Mouse (Mus musculus) hindbrain, embryonic 13.5 days (tissue): ENCODE measurements around the gene Tcf20. TPM values are rescaled to one million over a fixed set of nuclear protein-coding genes. Genes with fewer than 3 reads are reported as not detected.

Experiments used
- ATAC-seq: fragments of 200-750 bp; cut with Nextera tagmentation; 2 replicates; pipeline ENCODE4 v1.8.0; 2017; ENCODE audit warnings: moderate TSS enrichment; ENCODE audit not compliant: low FRiP score
- H3K27ac ChIP-seq: fragments of 300-500 bp; sonication (generic); 2 replicates; pipeline ENCODE4 v1.5.1; 2015; ENCODE audit warnings: inconsistent platforms, mild to moderate bottlenecking, moderate library complexity
- H3K27me3 ChIP-seq: fragments of 300-500 bp; sonication (generic); 2 replicates; pipeline ENCODE4 v1.6.1; 2015; ENCODE audit warnings: mild to moderate bottlenecking, inconsistent platforms
- H3K36me3 ChIP-seq: fragments of 300-500 bp; sonication (generic); 2 replicates; pipeline ENCODE4 v1.6.1; 2015; ENCODE audit warnings: mild to moderate bottlenecking, inconsistent platforms
- H3K4me1 ChIP-seq: fragments of 300-500 bp; sonication (generic); replicated peaks from 2 replicates; pipeline ENCODE4 v1.6.1; 2015; ENCODE audit warnings: inconsistent platforms
- H3K4me2 ChIP-seq: fragments of 300-500 bp; sonication (generic); 2 replicates; pipeline ENCODE4 v1.6.1; 2015; ENCODE audit warnings: inconsistent platforms, mild to moderate bottlenecking, moderate library complexity
- H3K4me3 ChIP-seq: fragments of 300-500 bp; sonication (generic); 2 replicates; pipeline ENCODE4 v1.5.1; 2015; ENCODE audit warnings: mild to moderate bottlenecking, inconsistent platforms
- H3K9ac ChIP-seq: fragments of 300-500 bp; sonication (generic); 2 replicates; pipeline ENCODE4 v1.6.1; 2015; ENCODE audit warnings: mild to moderate bottlenecking, inconsistent platforms
- H3K9me3 ChIP-seq: fragments of 300-500 bp; sonication (generic); 2 replicates; pipeline ENCODE4 v1.6.1; 2016; ENCODE audit warnings: inconsistent platforms
- WGBS: fragments of 180-500 bp; shearing (Covaris S2); methylation state at CpG from one replicate; pipeline ENCODE4 v1.1.7; 2015; 5-methylcytosine and 5-hydroxymethylcytosine counted together
- microRNA-seq: library from miRNA; unstranded; fragments of <30 nt; microRNA quantifications from one replicate; pipeline ENCODE4, GENCODE M21; 2016
- polyA plus RNA-seq: library from polyadenylated mRNA; unstranded; fragments of >200 nt; fragmentation: Nextera tagmentation; extraction: Ambion mirVana; gene quantifications from 2 replicates; pipeline ENCODE4 v1.2.1, GENCODE M21; 2015

The Tcf20 gene
- polyA plus RNA-seq, 1 experiment from 2014 or later = 11.8 TPM

DNA sequence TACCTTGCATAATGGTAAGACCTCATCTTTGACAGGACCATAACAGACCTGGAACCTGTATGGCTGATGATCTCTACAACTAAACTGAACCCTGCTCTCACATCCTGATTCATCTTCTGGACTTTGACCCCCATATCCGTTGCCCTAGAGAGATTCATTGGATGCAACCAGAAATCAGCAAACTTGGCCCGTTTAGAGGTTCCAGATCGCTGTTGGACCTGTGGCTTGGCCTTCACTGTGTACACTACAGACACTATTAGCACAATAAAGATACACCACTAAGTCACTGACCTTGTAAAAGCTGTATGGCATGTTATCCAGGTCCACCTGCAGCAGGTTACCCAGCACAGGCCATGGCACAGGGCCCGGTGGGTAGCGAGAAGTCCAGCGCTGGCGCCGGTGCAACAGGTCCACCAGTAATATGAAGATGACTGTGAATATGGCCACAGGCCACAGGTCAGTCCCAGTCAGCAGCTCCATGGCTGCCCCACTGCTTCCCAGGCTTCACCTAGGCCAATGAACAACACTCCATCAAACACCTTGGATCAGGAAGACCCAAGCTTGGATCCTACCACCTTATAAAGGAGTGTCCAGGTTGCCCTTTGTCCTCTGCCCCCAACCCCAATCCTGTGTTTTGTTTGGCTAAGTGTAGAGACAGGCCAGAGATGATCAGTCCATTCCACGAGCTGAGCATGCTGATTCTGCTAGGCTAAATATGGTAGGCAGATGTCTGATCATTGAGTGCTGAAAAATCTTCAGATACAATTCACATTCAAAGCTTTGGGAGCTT, 223.8 kb downstream of the Tcf20 start, which contains the start of gene Cyp2d40:
Gene Cyp2d40 (minus strand): TSS at position 553 of the 790 bp plus-strand sequence.
- Histone ChIP-seq H3K4me2 (no peak within 1 kb of the TSS), H3K4me1 (no peaks in the 10 kb centered on the region), H3K27me3 (no peaks in the 10 kb centered on the region), H3K9ac (no peak within 1 kb of the TSS), H3K36me3 (no peaks in the 10 kb centered on the region), H3K27ac (no peak within 1 kb of the TSS), H3K9me3 (no peaks in the 10 kb centered on the region), H3K4me3 (no peak within 1 kb of the TSS)
- ATAC-seq = no peak
- WGBS = 94% methylated on average over 9 of the region's 9 CpGs

Small RNAs within 50 kb of the gene (microRNA-seq; reads per million reads assigned to microRNA genes)
- gene Gm27618 (not detected), gene Mir3080 (14.7 reads per million, percentile 26 among the genes with 10 or more reads in this experiment)

Other genes with a start within 250 kb of the Tcf20 start
- gene Cyp2d40, start 223.7 kb downstream of the Tcf20 start, polyA plus RNA-seq = not detected in 2 replicates
- gene Cyp2d26, start 193.6 kb downstream of the Tcf20 start, polyA plus RNA-seq = not detected in 2 replicates
- 2.0 and 2.2 TPM in 2 replicates for gene Nfam1, start 45.4 kb upstream of the Tcf20 start, polyA plus RNA-seq
- 30.8 and 32.4 TPM in 2 replicates for gene Serhl, start 101.6 kb upstream of the Tcf20 start, polyA plus RNA-seq
- gene Rrp7a, start 134.9 kb upstream of the Tcf20 start, polyA plus RNA-seq = 72.7 and 74.8 TPM in 2 replicates
- gene Poldip3, start 161.5 kb upstream of the Tcf20 start, polyA plus RNA-seq = 144 and 146 TPM in 2 replicates
- gene Cyb5r3, start 184.7 kb upstream of the Tcf20 start, polyA plus RNA-seq = 117 and 134 TPM in 2 replicates